Mouse (Mus musculus) E14TG2a.4 (cell line): ENCODE data around the gene Clca2.

Experiments used
- H3K27me3 ChIP-seq: 2 replicates; pipeline ENCODE4 v1.6.1; 2014; ENCODE audit warnings: low read length, control low read depth; ENCODE audit not compliant: insufficient read depth
- H3K36me3 ChIP-seq: 2 replicates; pipeline ENCODE4 v1.6.1; 2014; ENCODE audit warnings: low read length, control low read depth; ENCODE audit not compliant: insufficient read depth
- H3K4me1 ChIP-seq: replicated peaks from 2 replicates; pipeline ENCODE4 v1.6.1; 2014; ENCODE audit warnings: low read depth, low read length, control low read depth
- H3K4me3 ChIP-seq: replicated peaks from 2 replicates; pipeline ENCODE4 v1.5.1; 2014; ENCODE audit warnings: mild to moderate bottlenecking, low read length
- H3K9me3 ChIP-seq: 2 replicates; pipeline ENCODE4 v1.6.1; 2014; ENCODE audit warnings: low read length, control low read depth
- CTCF ChIP-seq: conservative IDR thresholded peaks from 2 replicates; pipeline ENCODE4 v1.5.1; 2014; ENCODE audit warnings: low read length
- NANOG ChIP-seq: IDR thresholded peaks from 2 replicates; pipeline ENCODE4 v1.6.1; 2014; ENCODE audit warnings: borderline replicate concordance, low read length, mixed read lengths
- POU5F1 ChIP-seq: IDR thresholded peaks from 2 replicates; pipeline ENCODE4 v1.6.1; 2014; ENCODE audit warnings: low read length, borderline replicate concordance

Clca2 gene

DNA sequence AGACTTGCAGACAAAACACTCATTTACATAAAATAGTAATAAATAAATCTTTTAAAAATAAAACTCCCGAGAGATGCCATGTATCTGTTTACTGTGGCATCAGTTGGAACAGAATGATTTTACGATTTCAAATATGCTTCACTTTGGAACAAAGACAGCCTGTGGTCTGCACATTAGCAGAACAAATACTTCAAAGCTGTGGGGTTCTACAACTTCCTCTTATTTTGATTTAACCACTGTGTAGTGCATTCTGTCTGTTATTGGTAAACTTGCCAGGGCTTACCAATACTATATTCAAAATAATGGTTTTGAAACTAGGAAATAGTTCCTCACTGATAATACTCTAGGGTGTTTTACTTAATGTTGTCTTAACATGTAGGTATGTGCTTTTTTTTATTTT, 27.4 kb upstream of the Clca2 start:
- Histone ChIP-seq H3K36me3 (peaks cover 10% of the 10 kb centered on the region; the same call in 1 of the 2 replicates), H3K4me3 (no peak overlapping the region), H3K4me1 (peaks cover under 1% of the 10 kb centered on the region), H3K9me3 (no peaks in the 10 kb centered on the region), H3K27me3 (no peaks in the 10 kb centered on the region)
- TF ChIP-seq CTCF (no peak), POU5F1 (no peak), NANOG (no peak)

DNA sequence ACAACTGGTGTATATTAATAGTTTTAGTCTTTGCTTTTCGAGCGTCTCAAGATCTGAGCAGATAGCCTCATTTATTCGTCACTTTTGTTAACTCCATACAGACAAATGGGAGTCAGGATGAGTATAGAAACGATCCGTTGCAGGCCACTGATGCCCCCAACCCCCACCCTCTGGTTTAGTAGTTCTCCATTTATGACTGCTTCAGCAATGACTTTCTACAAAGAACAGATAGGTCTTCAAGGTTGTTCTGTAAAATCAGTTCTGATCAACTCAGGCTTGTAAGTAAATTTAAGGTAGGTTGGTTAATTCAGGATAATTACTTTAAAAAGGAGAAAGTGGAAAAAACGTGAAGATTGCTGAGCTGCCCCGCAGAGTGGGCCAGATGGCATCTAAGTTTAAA, 20.2 kb upstream of the Clca2 start:
- no peaks in the 10 kb centered on the region for H3K36me3 ChIP-seq
- H3K27me3 ChIP-seq, result no peaks in the 10 kb centered on the region
- TF ChIP-seq CTCF (no peak), NANOG (no peak), POU5F1 (no peak)
- H3K4me3 ChIP-seq, result peak overlapping the region; percentile 84
- peaks cover 11% of the 10 kb centered on the region for H3K4me1 ChIP-seq
- peaks cover 30% of the 10 kb centered on the region for H3K9me3 ChIP-seq

DNA sequence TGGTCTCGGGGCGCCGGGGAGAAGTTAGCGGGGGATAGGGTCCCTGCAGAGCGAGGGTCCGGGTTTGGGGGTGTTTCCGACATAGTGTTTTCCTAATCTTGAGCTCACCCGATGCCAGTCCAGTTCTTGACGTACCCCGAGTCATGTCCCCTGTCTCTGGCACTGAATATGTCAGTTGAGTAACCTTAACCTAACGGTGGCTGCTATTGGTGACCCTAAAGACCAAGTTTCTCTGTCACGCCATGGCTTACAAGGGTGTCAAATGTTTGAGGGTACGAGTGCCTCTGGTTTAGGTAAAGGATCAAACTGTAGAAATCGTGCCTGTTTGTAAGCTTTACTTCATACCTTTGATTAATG, 19.7 kb upstream of the Clca2 start:
- Histone ChIP-seq H3K27me3 (no peaks in the 10 kb centered on the region), H3K36me3 (no peaks in the 10 kb centered on the region), H3K4me3 (peak overlapping the region; percentile 84), H3K4me1 (peaks cover 11% of the 10 kb centered on the region), H3K9me3 (peaks cover 35% of the 10 kb centered on the region)
- TF ChIP-seq CTCF (no peak), POU5F1 (no peak), NANOG (no peak)

DNA sequence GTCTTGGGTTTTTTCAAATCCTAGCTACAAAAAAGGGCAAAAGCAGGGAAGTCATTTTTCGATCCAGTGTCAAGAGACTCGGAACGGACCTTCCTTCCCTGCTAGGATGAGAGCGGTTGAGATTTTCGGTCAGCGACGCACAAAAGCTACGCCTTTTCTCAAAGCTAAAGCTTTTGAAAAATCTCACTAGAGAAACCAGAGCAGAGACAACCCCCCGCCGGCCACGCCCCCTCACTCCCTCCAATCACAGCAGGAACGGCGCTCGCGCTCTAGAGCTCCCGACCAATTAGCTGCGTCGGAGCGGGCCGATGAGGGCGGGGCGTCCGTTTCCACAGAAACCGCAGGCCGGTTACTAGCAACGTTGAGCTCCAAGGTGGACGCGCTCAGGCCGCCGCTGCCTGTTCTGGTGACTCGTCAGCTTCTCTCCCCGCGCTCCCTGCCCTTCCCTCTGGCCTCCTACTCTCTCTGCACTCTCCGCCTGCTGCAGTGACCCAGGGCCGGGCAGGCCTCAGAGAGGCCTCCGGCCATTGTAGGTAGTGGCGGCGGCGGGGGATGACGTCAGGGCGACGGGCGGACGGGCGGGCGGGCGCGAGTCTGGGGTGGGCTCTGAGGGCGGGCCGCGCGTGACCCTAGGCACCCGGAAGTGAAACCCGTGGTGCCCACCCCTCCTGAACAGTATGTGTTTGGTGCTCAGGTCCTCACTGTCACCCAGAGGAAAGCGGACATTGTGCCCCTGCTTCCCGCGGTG, 19.2 kb upstream of the Clca2 start, which contains the start of gene Odf2l:
Gene Odf2l (plus strand): TSS at position 335 of the 748 bp plus-strand sequence.
- H3K36me3 ChIP-seq, result no peaks in the 10 kb centered on the region
- H3K4me1 ChIP-seq, result peaks cover 11% of the 10 kb centered on the region
- H3K9me3 ChIP-seq, result peaks cover 35% of the 10 kb centered on the region
- peak within 1 kb of the TSS; percentile 84 for H3K4me3 ChIP-seq
- H3K27me3 ChIP-seq, result no peaks in the 10 kb centered on the region
- TF ChIP-seq POU5F1, result no peak
- TF ChIP-seq NANOG, result no peak
- no peak for TF ChIP-seq CTCF

DNA sequence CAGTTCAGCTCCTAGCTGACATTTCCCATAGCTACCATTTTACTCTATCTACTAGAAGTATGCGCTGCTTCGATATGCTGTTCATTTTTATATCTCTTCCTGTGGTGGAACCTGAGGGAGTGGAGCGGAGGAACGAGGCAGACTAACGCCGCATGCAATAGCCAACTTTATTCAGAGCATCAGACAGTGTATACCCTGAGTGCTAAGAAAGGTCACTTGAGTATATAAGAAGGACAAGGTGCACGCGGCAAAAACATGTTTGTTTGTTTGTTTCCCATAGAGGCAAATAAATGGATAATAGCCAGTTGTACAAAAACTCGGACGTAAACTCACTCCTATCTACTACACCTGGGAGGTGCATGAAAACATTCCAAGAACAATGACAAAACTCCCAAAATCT, 18.4 kb upstream of the Clca2 start:
- TF ChIP-seq CTCF (no peak), POU5F1 (no peak), NANOG (no peak)

DNA sequence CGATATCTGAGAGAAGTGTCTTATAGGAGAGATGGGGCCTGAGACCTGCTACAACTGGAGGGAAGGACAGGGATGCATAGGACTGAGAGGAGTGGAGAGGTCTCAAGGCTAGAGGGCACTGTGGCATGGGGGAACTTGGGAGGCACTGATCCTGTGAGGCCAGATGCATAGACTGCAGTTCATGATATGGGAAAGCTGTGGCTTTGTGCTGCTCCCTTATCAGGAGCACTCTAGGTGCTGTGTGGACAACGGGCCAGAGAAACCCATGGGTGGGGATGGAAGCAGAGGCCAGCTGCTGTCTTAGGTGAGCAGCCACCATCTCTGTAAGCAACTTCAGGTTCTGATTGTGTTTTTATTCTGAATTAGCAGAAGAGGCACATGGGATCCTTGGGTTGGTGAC, 15.9 kb upstream of the Clca2 start:
- no peak overlapping the region for H3K4me3 ChIP-seq
- H3K27me3 ChIP-seq, result no peaks in the 10 kb centered on the region
- no peaks in the 10 kb centered on the region for H3K36me3 ChIP-seq
- H3K9me3 ChIP-seq, result peaks cover 35% of the 10 kb centered on the region
- TF ChIP-seq NANOG (no peak), CTCF (no peak), POU5F1 (no peak)
- peaks cover 2% of the 10 kb centered on the region; the same call in 1 of the 2 replicates for H3K4me1 ChIP-seq

More for the DNA sequence above, 18.4 kb upstream of the Clca2 start:
- Histone ChIP-seq H3K4me3 (peak overlapping the region; percentile 84), H3K27me3 (no peaks in the 10 kb centered on the region), H3K4me1 (peaks cover 11% of the 10 kb centered on the region), H3K9me3 (peaks cover 35% of the 10 kb centered on the region), H3K36me3 (no peaks in the 10 kb centered on the region)

DNA sequence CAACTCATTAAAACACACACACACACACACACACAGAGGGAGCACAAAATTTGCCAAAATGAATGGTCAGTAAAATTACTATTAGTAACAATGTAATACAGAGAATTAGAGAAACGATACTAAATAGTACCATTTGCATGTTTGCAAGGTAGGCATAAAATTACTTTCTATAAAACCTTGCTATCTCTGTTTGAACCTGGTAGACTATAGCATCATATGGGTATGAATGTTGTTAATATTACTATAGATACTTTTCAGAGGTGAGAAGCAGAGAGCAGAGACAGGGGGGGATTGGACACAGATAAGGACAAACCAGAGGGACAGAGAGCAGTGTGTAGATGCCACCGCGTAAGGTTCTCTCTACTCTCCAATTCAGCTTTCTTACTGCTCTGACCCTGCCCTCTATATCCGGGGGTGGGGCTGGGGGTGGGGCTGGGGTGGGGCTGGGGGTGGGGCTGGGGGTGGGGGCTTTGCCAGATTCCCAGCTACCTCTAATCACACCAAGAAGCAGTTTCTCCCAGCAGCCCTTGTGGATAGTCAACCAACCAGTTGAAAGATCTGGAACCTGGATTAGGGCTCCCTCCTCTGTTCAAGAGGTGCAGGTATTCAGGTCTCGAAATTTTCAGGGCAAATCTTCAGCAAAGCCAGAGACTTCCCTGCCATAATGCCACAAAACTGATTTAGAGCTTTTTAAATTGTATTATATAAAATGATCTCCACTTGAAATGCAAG, 6.7 kb upstream of the Clca2 start:
- no peak for TF ChIP-seq POU5F1
- TF ChIP-seq NANOG, result no peak
- TF ChIP-seq CTCF, result no peak
- Histone ChIP-seq H3K36me3 (no peaks in the 10 kb centered on the region), H3K4me1 (no peaks in the 10 kb centered on the region), H3K9me3 (peaks cover 28% of the 10 kb centered on the region), H3K27me3 (no peaks in the 10 kb centered on the region), H3K4me3 (no peak overlapping the region)

DNA sequence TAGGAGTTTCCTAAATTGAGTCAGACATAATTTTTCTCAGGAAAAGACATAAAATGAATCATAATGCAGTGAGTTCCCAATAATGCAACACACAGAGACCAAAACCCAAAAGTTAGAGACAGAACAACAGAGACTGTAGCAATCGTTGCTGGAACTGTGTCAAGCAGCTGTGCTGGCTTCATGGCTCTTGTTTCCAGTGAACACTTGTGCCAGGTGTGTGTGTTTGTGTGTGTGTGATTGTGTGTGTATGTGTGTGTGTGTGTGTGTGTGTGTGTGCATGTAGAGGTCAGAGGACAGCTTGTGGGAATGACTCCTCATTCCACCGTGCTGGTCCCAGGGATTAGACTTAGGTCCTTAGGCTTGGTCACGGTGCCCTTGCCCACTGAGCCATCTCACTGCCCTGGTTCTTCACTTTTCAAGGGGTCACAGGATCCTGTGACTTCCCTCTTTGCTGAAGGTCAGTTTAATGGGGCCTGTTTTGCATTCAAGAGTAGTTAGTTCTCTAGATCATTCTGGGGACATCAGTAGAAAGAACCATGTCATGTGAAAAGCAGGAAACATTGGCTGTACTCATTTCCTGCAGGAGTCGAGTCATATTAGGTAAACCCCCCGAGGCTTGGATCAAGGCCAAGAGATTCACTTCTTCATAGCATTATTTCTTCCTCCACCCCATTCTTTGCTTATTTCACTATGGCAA, 6.0 kb upstream of the Clca2 start:
- TF ChIP-seq CTCF (no peak), POU5F1 (no peak), NANOG (no peak)
- Histone ChIP-seq H3K4me3 (no peak overlapping the region), H3K9me3 (peaks cover 28% of the 10 kb centered on the region), H3K36me3 (no peaks in the 10 kb centered on the region), H3K4me1 (no peaks in the 10 kb centered on the region), H3K27me3 (no peaks in the 10 kb centered on the region)
